Mouse (Mus musculus) CD4-positive helper T cell, adult 2 months (primary cell): ENCODE measurements at regions not wholly inside any gene's neighbourhood (a gene's known extent, or its start where the extent isn't known, plus 50 kb on each side); places are given as distances from the start of the nearest gene placed in this dataset.
A peak's percentile ranks its signal among the peaks of the same experiment; 100 is the strongest.

ENCODE experiments used
- DNase-seq: peaks from one replicate; pipeline ENCODE4 v3.0.0-alpha.2; 2012; ENCODE audit warnings: low read depth, missing footprints, low spot score

DNA sequence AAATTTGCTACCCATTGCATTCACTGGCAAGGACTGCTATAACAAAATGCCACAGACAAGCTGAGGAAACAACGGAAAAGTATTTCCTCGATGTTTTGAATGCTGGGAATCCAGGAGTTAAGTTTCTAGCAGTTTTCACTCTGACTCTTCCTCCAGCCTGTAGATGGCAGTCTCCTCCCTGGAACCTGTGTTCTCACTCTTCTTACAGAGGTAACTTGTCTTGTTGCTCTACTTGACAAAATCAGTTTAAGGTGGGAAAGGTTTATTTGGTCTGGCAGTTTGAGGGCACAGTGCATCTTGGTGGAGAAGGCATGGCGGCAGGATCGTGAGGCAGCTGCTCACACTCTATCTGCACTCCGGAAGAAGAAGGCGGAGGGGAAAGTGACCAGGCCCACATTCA, 181.3 kb upstream of the Nckap5 start:
- no peak for DNase-seq

- DNase-seq: no peak
Measured at GRCm38 (mm10) chr1:127009699-127010098, 179.1 kb upstream of the Nckap5 start.

DNA sequence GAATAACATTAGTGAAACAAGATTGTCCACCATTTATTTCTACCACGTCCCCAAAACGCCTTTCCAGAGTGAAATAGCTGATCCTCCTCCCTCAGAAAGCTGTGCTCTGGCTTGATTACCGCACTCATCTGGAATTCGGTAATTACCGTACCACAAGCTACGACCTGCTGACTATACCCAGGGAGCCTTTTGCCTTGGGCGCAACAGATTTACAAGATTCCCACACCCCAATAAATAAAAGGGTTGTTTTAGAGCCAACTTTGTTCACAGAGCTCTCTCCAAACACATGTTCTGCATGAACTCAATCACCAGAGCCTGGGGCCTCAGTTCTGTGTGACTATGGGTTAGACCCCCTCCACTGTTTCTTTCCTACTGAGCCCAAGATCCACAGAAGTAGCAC, 171.1 kb upstream of the Nckap5 start:
- DNase-seq: no peak

DNA sequence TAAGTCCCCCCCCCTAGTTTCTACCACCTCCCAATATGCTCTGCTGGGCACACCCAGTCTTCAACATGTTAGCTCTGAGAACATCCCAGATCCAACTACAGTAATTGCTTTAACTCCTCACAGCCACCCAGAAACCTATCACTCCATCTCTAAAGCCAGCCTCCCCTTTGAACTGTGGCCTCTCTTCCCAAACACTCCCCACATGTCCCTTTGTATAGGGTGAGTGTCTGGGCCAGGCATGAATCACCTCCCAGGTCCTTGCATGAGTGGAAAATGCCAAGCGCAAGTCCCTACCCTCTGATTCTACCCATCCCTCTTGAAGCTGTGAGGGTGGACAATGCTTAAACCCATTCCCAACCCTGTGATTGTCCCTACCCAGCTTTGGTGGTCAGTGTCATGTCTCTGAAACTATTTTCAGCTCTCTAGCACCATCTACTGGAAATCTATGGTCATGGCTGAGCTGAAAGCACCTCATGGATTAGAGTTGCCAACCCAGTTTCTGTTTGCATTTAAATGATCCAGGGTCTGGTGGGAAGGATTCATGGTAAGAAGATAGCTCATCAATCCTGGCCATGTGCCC, 162.6 kb upstream of the Nckap5 start:
- DNase-seq: no peak

DNA sequence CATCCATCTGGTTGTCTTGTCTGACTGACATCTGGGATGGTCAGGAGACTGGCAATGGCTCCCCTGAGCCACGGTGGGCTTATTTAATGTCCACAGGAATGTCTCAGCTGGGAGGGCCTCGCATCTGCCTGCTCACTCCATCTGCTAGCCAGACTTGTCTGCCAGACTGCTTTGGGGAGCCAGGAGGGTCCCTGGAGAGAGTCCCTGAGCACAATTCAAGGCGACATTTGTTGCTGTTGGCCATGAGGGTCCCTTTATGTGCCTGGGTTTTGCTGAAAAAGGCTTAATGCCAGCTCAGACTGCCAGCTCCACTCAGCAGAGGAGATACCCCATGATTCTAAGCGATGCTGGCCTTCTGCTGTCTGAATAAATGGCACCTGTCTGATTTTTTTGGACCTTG, 161.8 kb upstream of the Nckap5 start:
- DNase-seq: no peak

GRCm38 (mm10) chr1:126982805-126983204, 152.2 kb upstream of the Nckap5 start:
- no peak for DNase-seq

DNA sequence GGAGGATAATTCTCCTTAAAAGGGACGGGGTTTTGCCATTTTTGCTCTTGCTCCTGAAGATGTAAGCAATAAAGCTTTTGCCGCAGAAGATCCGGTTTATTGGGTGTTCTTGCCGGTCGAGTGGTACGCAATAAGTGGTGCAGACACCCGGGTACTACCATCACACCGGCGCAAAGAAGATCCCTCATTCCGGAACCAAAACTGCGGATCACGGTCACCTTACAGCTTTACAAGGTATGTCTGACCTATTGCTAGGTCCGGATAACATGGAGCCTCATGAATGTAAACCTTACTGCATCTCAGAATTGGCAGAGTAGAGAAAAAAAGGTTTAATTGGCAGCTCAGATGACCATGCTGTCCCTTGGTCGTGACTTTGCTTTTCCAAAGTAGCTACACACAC, 149.7 kb upstream of the Nckap5 start:
- no peak for DNase-seq

- DNase-seq: no peak
Measured at GRCm38 (mm10) chr1:126973871-126974270, 143.3 kb upstream of the Nckap5 start.

DNA sequence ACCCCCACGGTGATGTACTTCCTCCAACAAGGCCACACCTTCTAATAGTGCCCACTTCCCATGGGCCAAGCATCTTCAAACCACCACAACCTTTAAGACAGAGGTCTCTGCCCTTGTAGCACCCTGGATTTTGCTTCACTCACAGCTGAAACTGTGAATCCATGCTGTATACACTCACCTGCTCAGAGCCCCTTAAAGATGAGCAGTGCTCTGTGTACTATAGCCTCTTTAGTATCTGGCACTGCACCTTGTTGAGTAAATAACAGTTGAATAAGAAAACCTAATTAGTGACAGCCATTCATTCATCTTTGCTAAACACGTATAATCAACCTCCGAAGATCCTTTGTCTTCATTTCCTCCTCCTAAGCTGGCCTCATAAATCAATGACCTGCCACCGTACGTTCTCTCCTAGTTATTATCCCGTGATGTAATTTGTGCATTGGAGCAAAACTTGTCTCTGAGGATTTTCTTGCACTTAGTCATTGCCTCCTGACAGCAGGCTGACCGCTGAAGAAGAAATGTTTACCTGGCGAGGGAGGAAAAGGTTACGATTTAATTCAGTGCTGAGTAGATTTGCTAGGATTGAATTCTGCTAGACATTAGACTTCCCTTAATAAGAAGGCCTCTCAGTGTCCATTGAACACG, 141.3 kb upstream of the Nckap5 start:
- no peak for DNase-seq

- no peak for DNase-seq
Measured at GRCm38 (mm10) chr1:126971118-126971517, 140.5 kb upstream of the Nckap5 start.

DNA sequence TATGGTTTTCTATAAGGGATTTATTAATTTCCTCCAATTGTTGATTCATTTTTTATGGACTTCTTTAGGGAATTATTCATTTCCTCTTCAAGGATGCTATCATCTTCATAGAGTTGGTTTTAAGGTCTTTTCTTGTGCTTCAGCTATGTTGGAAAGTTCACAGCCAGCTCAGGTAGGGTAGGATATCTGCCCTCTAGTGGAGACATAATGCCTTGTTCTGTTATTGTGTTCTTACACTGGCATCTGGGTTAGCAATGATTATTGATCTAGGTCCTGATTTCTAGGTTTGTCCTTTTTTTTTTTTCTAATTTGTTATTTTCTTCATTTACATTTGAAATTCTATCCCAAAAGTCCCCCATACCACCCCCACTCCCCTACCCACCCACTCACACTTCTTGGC, 135.8 kb upstream of the Nckap5 start:
- DNase-seq: no peak

DNA sequence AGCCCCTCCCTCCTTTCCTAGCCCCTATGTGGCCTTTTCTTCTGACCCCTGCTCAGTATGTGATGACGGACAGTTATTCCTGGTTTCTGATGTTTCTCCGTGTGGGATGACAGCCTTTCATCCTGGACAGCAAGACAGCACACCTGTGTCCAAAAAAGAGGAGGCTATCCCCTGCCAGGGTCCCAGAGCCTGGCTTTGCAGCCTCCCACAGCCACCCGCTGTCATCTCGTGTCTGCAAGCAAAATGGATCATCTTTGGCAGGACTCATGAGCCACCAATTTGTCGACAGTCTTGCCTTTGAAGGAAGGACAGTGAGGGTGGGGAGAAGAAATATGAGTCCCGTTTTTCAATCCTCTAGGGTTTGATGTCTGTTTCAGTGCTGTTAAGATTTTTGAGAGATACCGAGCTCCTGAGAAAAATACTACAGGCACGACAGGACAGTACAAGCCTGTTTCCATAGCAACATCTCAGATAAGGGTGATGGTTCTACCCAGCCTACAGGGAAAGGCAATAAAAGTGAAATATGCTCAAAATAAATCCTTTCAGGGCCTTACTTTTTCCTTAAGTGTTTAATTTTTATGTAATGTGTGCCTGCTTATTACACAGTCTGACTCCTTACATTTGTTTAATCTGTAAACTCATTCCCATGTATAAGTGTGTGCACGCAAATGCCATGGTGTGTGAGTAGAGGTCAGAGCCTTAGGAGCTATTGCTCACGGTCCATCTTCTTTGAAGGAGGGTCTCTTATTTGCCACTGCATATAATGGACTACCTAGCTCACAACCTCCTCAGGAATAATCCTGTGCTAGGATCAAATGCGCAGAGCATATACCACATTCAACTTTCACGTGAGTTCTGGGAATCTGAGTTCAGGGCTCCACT, 125.5 kb upstream of the Nckap5 start:
- DNase-seq: no peak

DNA sequence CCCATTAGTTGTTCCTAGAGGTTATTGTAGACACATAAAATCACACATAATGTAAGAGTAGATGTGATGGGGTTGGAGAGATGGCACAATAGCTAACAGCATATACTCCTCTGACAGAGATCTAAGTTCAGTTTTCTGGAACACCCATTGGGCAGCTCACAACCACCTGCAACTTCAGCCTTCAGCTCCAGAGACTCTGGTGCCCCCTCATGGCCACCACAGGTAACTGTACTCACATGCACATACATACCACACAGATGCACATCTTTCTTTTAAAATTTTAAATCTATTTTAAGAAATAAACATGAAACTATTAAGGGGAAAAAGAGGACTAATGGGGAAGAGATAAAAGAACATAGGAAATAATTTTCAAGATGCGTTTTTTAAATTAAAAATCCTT, 117.3 kb upstream of the Nckap5 start:
- no peak for DNase-seq

GRCm38 (mm10) chr1:126932658-126933057, 102.1 kb upstream of the Nckap5 start:
- no peak for DNase-seq

- peak; percentile 25 for DNase-seq
Measured at GRCm38 (mm10) chr1:126931754-126932153, 101.2 kb upstream of the Nckap5 start.

DNA sequence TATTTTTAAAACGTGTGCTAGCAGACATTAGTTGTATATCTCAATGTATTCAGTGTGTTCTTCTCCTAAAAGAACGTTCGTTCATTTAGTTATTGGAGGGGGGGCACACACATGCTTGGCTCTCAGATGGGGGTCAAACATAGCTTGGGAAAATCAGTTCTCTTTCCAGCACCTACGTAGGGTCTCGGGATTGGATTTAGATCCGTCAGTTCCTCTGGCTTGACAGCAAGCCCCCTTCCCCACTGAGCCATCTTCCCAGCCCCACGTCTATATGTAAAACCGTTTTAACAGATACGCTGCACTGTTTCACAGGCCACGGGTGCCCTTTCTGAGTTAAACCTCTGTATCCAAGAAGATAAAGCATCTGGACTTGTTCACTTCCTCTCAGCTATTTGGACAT, 100.5 kb upstream of the Nckap5 start:
- no peak for DNase-seq

- no peak for DNase-seq
Measured at GRCm38 (mm10) chr1:126930611-126931010, 100.0 kb upstream of the Nckap5 start.

- no peak for DNase-seq
Measured at GRCm38 (mm10) chr1:126929666-126930065, 99.1 kb upstream of the Nckap5 start.

DNA sequence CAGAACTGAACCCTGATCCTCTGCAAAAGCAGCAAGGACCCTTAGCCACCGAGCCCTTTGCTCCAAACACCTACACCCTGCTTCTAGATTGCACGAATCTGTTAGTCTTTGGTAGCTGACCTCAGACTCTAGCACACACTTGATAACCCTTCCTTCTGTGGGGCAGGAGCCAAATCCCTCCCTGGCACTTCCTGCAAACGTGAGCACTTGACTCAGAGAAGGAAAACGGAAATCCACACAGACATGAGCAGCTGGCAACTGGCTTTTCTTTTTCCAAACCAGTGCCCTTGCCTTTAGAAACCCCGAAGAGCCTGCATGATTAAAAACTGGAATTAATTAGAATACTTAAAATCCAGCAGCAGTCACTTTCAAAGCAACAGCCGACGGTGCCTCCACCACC, 97.6 kb upstream of the Nckap5 start:
- no peak for DNase-seq

- DNase-seq: no peak
Measured at GRCm38 (mm10) chr1:126925150-126926035, 94.8 kb upstream of the Nckap5 start.

DNA sequence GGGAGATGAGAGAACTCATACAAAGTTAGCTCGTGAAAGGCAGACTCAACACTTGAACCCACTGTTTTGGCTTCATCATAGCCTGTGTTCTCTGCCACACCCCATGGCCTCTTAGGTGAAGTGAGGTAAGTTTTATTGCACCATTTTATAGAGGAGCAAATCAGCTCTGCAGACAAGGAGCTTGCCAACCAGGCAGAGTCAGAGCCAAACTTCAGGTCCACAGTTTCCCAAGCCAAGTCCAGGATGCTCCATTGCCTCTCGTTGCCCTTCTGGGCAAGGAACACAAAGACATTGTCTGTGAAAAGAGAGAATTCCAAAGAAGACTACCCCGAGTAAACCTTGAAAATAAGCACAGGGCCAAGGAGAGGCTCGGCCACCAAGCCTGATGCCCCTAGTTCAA, 93.4 kb upstream of the Nckap5 start:
- DNase-seq: no peak

GRCm38 (mm10) chr1:126922231-126922630, 91.6 kb upstream of the Nckap5 start:
- DNase-seq: no peak
